Mouse (Mus musculus): ENCODE data around the gene N4bp1.

Gene N4bp1

DNA sequence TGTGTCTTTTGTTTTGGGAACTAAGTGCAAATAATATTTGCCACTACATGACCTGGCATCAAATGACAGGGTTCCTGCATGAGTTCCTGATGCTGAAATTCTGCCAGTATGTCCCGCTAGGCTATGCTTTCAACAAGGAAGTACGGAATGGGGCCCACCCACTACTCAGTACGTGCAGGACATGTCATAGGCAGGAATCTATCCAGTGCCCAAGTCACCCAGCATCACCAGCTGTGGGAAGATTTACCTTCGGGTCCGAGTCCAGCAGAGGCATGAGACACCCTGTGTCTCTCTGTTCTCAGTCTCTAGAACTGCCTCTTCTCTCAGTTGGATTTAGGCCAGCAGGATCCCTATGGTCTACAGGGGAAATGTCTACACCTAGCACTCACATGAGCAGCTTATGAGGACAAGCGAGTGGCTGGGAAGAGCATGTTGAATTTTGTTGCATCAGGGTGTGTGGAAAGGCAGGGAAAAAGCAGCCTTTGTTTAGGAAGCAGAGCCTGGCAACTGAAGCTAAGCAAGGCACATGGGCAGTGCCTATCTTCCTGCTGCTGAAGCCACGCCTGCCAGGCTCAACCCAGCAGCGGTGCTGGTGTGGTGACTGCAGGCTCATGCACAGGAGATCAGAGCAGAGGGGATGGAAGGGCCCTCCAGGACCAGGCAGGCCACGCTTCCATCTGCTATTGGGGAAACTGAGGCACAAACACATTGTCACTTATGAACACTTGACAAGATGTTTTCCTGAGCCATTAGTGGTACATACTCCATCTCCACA lies 59.2 kb downstream of the N4bp1 start:
- DNase-seq (ENCODE audit: low spot score in 2 of 2) = no peak

DNA sequence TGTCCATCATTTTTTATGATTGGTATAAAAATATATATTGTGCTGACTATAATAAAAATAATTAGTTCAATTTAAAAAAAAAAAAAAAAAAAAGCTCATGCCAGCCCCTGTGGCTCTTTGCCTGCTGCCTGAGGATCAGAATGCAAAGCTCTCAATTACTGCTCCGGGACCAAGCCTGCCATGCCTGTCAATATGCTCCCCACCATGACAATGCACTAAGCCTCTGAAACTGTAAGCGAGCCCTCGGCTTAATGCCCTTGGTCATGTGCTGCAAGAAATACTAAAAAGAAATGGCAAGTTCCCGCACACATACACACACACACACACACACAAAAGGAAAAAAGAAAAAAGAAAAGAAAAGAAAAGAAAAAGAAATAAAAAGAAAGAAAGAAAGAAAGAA lies 60.3 kb downstream of the N4bp1 start:
- no peak for DNase-seq (ENCODE audit: low spot score in 2 of 2)

DNA sequence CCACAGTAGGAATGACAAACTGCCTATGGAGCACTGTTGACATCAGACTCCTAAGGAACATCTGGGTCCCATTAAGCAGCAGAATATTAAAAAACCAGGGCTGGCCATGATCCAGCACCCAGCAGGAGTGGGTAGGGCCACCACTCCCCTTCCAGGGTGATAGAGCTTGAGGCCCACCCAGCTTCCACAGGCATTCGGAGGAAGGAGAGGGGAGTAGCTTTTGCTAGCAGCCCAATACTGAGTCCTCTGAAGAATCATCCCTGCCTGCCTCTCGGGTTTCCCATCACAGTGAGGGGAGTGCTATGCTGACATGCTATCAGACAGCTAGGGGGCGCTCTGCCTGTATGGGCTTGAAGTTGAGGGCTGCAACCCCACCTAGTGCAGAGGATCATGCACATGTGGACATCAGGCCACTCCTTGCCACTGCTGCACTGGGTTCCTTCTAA lies 64.3 kb downstream of the N4bp1 start:
- no peak for DNase-seq (ENCODE audit: low spot score in 2 of 2)

DNA sequence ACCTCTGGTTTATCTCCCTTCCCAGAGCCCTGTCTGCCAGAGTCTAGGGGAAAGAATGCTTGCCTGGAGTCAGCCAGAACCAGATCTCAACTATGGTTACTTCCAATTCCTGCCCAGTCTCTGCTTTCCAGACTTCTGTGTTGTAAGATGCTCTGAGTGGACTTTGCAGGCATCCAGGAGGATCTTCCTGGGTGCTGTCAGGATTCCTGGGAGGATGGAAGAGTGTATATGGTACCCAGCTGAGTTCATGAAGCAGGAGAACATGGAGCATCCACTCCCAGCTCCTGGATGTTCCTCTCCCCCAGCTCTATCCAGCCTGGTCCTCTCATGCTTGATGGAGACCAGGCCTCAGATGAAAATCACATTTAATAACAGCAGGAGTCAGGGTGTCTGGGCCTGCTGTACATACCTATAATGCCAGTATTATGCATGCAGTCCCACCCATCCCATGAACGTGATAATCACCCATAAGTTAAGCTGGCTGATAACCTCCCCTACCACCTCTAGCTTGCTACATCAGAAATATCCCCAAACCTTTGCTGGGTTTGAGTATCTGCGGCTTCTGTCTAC lies 64.8 kb downstream of the N4bp1 start:
- no peak for DNase-seq (ENCODE audit: low spot score in 2 of 2)

DNA sequence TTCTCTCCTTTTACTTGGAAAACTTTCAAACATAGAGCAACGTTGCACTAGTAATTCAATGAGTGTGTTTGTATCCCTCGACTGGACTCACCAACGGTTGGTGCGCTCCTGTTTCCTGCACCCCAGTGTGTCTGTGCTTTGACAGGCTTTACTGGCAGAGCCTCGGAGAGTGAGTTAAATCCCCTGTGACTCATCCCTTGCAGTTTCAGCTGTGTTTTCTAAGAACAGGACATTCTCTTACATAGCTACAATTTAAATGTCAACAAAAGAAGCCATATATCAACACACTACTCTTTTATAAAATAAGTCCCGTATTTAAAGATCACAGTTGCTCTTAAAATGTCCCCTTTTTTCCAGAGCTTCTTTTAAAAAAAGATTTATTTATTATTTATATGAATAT lies 65.6 kb downstream of the N4bp1 start:
- no peak for DNase-seq (ENCODE audit: low spot score in 2 of 2)

DNA sequence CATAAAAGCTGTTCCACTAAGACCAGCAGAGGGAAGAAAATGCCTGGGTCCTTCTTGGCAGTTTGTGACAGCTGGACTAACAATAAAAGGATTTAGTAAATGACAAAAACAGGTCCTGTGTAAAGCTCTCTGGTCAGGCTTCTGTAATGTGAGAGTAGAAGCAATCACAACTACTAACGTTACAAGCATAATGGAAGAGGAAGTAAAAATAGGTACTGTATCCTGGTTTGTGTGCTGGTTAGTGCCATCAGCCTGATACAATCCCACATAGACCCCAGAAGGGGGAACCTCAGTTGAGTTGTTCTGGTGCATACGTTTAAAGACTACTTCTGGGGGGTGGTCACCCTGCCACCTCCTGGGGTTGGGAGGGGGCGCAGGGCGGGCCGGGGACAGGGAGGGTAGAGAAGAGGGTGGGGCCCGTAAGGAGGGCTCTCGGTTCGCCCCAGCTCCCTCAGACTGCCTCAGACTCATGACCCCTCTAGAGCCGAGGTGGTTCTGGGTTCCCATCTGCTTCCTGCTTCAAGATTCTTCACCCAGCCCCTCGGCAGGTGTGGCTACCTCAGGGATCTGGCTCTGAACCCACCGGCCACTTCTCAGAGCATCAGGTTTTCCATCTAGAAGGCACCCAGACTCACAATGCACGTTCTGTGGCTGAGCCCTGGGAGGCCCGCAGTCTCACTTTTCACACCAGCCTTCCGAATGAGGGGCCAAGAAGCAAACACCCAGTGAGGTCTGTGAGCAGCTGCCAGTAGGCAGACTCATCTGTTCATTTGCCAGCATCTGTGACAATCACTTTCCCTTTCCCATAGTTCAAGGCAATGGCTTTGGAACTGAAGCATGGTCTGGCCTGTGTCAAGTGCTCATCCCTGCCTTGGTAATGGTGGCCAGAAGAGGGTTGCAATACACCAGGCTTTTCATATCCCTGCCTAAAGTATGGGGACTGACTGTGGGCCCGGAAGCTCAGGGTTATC lies 75.8 kb downstream of the N4bp1 start:
- no peak for DNase-seq (ENCODE audit: low spot score in 2 of 2)

DNA sequence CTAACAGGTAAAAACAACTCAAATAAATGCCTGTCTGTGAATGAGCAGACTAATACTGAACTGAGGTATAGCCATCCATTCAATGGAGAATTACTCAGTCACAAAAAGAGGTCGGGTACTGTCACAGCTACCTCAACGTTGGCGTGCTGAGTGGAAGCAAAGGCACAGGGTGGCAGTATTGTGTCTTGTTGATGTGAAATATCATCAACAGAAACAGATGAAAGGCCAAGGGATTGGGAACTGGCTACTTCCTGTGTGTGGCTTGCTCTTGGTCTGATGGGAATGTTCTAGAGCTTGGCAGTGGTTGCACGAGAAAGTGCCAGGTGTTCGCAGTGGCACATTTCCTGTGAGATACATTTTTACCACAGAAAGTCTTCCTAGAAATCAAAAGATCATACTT lies 76.8 kb downstream of the N4bp1 start:
- DNase-seq (ENCODE audit: low spot score in 2 of 2) = no peak

DNA sequence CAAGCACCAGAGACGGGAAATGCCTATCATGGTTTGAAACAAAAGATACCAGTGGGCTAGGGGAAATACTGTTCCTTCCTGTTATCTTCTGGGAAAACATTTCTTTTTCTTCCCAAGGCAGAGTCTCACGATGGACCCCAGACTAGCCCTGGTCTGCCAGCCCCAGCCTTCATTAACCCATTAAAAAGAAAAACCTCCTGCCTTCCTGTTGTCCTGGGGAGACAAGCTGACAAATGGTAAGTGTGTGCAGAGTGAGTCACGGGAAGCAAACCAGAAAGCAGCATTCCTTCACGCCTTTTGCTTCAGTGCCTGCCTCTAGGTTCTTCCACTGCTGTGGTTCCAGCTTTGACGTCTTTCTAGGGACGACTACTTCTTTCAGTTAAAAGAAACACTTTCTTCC lies 83.1 kb downstream of the N4bp1 start:
- no peak for DNase-seq (ENCODE audit: low spot score in 2 of 2)

DNA sequence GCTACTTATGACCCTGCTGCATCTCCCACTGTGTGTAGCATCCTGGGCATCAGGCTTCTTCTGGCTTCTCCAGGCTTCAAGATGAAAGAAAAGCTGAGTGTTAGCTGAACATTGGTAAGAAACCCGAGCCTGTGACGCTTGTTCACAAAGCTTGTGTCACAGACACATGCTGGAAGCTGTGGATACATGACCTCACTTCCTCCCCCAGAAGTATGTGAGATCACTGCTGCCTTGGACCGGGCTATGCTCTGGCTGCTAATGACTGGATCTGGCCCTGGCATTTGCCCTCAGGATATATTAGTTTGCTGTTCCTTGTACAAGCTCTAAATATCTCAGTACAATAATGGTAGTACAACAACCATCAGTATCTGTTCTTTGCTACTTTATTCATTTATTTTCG lies 84.1 kb downstream of the N4bp1 start:
- DNase-seq (ENCODE audit: low spot score in 2 of 2) = no peak

DNA sequence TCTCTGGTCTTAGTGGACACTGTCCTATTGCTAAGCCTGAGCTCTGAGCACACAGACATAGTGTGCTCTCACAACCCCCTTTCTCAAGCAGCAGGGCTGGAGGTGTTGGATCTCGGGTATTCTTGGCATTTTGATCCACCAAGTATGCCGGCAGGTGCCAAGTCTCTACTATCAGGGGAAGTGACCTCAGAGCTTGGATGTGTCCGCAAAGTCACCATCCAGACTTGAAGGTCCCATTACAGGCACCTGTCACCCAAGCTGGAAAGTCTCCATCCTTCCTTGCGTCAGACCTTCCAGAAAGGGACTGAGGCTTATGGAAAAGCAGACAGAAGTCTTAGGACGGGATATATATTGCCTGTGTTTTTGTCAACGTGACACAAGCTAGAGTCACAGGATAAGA lies 86.9 kb downstream of the N4bp1 start:
- no peak for DNase-seq (ENCODE audit: low spot score in 2 of 2)

DNA sequence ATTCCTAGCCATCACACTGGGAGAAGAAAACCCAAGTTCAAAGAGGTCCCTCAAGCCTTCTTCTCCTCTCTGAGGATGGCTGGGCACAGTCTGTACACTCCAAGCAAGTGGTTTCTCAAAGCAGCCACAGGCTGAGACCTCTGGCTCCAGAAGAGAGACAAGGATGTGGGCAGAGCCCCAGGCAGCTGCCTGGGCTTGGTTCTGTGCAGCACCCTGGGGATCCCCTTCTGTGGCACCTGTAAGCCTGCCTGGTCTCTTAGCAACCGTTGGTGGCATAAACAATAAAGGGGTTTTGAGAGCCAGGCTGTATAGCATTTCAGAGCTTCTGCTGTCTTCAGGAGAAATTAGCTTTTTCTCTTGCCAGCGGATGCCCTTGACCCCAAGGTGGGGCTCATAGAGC lies 87.4 kb downstream of the N4bp1 start:
- no peak for DNase-seq (ENCODE audit: low spot score in 2 of 2)

DNA sequence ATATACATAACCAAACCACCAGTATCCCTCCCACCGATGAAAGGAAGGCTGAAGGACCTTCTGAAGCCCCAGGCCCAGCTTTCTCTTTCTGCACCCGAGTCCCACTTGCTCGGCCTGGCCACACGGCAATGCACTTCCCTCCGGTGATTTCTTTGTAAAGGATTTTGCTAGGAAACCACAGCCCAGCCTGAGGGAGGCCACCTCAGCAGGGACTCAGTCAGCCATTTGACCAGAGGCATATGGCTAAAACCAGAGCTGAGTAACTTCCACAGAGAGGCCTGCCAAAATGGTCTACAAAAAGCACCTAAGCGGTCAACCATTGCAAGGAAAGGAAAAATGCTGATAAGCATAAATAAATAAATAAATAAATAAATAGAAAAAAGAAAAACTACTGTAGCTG lies 90.3 kb downstream of the N4bp1 start:
- no peak for DNase-seq (ENCODE audit: low spot score in 2 of 2)

DNA sequence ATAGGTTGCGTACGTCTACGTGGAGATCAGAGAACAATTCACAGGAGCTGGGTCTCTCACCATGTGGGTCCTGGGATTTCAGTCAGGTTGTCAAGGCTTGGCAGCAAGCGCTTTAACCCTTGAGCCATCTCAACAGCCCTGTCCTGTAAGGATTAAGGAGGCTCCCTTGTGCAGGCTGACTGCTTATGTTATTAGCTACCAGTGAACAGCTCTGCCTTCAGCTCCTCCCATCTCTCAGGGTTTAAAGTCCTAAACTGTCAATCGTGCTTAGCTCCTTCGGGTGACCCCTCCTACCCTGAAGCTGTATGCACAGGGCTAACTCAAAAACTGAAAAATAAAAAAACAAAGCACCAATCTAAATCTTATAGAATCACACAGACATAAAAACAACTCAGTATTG lies 93.5 kb downstream of the N4bp1 start:
- DNase-seq (ENCODE audit: low spot score in 2 of 2) = no peak

DNA sequence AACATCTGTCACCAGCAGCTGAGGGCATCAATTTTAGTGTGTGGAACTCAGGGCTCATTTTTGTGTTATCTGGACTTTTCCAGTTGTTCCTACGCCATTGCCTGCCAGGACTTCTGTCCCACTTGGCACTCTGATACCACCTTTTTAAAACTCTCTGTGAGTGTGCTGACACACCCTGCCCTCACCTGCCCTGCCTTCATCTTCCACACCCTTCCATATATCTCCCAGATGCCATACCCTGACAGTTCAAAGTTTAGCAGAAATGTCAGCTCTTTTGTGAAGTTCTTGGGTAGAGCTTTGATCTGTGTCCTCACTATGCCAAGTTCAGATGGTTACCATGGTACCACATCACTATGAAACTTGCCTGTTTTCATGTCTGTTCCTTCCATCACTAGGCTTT lies 95.5 kb downstream of the N4bp1 start:
- DNase-seq (ENCODE audit: low spot score in 2 of 2) = no peak

DNA sequence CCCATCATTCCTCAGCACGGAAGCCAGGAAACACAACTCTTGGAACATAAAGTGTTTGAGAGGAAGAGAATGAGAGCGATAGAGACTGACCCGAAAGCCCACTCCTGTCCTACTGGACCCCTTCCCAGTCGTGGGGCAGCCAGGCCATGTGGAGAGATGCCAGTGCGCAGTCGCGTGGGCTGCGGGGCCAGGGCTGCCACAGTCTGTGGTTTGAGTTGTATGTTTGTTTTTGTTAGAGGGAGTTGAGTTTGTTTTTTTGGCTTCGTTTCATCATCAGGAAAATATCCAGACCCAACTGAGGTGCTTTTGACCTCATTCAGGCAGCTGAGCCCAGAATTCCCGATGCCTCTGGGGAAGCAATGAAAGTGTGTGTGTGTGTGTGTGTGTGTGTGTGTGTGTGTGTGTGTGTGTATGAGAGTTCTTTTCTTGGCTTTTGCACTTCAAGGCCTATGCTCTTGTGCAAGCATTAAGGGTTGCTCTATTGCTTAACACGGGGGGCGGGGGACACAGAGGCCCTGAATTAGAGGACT lies 97.1 kb downstream of the N4bp1 start:
- DNase-seq (ENCODE audit: low spot score in 2 of 2) = no peak

DNA sequence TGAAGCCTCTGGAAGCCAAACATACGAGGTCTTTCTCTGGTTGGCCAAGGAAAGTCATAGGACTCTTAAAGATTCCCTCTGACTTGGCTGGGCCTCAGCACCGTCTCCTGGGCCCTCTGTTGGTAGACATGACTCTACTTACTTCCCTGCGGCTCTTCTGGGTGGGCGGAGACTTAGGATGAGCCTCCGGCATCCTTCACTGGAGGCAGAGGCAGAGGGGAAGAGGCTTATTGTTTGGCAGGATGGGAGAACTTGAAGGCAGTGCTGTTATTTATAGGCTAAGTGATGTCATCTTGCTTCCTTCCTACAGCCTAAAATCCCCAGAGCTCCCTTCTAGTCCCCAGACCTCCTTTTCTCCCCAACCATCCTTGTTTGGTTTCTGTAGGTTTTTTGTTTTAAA lies 98.6 kb downstream of the N4bp1 start:
- no peak for DNase-seq (ENCODE audit: low spot score in 2 of 2)

DNA sequence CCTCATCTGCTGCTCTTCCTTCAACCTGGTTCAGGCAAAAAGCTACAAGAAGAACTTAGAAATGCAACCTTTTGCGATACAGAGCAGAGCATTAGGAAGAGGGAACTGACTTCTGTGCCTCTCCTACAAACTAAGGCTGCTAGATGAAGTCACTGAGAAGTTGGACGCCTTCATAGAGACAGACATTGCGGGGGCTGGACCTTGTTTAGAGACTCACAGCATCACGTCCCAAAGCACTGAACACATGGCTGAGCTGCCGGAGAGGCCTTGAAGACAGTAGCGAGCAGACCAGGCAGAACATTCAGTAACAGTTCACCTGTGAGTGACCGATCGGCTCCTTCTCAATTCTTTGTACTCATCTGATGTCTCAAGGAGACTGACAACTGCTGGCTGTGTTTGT lies 104.0 kb downstream of the N4bp1 start:
- no peak for DNase-seq (ENCODE audit: low spot score in 2 of 2)

DNA sequence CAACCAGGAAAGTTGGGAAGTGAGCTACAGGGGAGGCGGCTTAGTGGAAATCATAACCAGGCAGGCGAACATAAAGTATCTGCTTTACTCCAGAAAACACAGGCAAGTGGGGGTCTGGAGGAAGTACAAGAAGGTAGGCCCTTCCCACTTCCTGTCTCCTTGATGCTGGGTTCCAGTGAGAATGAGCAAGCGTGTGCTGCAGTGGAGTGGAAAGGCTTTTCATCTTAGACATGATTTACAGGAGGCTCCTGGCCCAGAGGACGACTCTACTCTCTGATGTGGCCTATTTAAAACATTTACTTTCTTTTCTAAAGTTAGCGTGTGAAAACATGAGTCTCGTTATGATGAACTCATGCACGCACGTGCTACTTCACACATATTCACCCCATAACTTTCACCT lies 105.9 kb downstream of the N4bp1 start:
- DNase-seq (ENCODE audit: low spot score in 2 of 2) = no peak

DNA sequence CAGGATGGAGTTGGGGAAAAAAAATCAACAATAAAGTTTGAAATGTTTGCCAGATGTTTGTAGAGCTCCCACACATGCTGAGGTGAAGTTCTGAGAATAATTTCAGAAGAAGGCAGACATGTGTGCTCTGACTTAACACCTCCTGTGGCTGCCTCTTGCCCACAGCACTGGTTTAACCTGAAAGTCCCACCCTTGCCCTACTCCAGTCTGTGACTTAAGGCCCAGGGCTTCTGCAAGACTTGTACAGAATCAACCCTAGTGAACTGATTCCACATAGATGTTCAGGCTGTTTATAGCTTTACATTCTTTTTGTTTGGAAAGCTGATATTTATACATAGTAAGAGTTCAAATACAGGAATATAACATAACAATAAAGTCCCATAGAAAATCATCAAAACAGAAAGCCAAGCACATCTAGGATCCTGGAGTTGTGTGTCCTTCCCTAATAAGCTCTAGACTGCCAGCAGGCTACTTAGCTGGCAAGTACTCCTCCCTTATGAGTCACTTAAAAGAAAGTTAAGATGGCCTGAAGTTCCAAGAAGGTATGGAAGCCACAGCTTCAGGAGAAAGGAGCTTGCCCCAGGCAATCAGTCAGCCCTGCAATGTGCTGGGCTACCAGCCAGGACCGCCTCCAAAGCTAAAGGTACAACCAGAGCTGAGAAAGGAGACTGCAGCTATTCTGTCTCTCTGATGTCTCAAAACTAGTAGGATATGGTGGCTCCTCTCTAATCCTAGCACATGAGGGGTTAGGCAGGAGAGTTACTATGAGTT lies 114.9 kb downstream of the N4bp1 start:
- DNase-seq (ENCODE audit: low spot score in 2 of 2) = no peak

DNA sequence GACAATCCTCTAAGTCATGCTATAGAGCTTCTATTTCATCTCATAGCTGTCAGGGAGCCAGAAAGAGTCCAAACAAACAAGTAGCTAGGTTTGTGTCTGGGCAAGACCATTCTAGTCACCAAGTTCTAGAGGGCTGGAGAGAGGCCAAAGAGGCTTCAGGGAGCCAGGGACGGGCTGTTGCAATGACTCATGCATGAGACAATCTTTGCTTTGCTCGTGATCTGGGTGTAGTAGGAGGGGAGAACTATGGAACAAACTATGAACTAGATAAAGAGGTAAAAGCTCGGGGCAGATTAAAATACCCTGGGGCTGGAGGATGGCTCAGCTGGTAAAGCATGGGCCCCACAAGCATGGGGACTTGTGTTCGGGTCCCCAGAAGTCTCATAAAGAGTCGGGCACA lies 116.6 kb downstream of the N4bp1 start:
- no peak for DNase-seq (ENCODE audit: low spot score in 2 of 2)

DNA sequence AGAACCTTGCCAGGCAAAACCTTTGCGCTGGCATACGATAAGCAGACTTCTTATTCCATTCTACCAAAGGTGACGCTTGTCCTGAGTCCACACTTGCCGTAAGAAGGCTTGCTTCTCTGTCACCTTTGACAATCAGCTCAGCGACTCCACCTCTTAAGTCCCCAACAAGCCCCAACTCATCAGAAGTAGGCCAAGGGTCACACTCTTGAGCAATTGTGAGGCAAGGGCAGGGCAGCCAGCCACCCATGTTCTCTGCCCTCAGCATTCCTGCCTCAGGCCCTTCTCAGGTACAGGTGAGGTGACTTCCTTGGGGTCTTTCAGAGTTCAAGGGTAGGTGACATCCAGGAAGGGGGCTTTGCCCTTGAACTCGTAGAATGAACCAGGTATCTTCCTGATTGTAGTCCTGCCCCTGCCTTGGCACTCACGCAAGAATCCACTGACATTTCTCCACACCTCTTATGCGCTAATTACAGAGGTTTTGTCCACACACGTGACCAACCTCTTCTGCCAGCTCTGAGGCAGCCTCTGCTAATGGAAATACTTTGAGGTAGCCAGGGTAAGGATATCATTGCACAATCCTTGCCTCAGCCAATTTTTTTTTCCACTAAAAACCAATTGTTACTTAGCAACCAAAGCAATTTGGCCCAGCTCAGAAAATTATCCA lies 118.4 kb downstream of the N4bp1 start:
- DNase-seq (ENCODE audit: low spot score in 2 of 2) = no peak

Measured in frontal cortex, postnatal 10 days (tissue).